Mouse (Mus musculus): ENCODE data around the gene Gcdh.

Gene Gcdh

DNA sequence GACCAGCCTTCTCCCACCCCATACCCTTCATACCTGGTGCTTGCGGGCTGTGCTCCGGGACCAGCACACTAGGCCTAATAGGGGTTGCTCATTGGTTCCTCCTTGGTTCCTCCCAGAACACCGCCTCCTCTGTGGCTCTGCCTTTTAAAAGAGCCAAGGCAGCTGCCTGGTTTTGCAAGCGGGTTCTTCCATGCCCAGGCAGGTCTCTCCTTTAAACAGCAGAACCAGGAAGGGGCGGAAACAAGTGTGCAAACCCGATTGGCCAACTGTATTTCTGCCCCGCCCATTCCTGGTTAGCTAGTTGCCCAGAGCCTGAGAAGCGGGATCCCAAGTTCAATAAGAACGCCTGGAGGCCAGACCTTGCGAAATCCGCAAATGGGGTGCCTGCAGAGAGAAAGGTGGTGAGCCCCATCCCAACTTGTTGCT lies at the start of gene Gcdh:
TSS of gene Gcdh (minus strand) at position 213 of the 426 bp plus-strand sequence.
- in situ Hi-C loops (cut with MboI; ENCODE audit: unreplicated experiment in 2 of 2): no loop called here

DNA sequence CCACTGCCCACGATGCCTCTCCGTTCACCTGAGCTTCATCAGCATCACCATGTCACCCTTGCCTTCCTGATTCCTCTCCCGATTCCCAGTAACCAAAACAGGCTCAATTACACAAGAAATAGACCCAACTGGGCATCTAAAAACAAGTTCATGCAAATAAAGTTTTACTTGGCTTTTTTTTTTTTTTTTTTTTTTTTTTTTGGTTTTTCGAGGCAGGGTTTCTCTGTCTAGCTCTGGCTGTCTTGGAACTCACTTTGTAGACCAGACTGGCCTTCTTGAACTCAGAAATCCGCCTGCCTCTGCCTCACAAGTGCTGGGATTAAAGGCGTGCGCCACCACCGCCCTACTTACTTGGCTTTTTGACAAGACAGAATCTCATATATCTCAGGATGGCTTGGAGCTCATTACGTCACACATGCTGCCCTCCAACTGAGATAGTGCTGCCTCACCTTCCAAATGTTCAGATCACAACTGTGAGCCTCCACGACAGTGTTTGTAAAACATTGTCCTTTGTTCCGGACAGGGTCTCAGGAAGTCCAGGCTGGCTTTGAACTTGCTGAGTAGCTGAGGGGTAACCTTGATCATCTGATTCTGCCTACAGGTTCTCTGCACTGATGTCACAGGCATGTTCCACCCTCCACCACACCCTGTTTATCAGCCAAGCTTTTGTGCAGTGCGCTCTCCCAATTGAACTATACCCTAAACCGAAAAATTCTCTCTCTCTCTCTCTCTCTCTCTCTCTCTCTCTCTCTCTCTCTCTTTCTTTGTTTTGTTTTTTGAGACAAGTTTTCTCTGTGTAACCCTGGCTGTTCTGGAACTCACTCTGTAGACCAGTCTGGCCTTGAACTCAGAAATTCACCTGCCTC lies 44.1 kb upstream of the Gcdh start:
- in situ Hi-C loops (cut with MboI; ENCODE audit: unreplicated experiment in 2 of 2): loop anchor here in 1 of 2 experiments (25.0 kb wide), 1 partner anchor 576 kb away; no protein-coding TSS in a partner anchor

DNA sequence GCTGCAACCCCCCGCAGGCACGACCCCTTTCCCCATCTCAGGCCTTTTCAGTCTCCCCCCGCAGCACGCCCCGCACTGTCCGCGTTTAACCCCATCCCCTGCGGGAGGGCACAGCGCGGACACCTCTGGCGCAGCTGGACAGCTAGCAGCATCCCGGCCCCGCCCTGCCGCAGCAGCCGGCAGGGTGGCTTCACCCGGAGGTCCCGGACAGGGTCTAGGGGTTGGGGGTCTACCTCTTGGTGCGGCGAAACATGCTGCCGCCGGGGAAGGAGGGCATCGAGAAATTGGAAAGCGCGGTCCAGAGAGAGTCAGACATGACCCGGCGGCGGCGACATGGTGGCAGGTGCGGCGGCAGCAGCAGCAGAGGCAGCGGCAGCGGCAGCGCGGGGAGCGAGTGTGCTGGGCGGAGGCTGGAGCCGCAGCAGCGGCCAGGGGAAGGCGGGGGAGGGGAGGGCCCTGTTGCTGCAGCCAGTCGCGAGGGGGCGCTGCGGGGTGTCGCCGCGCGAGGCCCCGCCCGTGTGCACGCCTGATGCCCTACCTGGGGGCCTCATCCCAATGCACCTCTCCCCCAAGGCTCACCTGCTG lies 43.3 kb upstream of the Gcdh start, which contains the start of gene Mast1:
TSS of gene Mast1 (minus strand) at position 398 of the 585 bp plus-strand sequence.
- in situ Hi-C loops (cut with MboI; ENCODE audit: unreplicated experiment in 2 of 2): loop anchor here in 1 of 2 experiments (25.0 kb wide), 1 partner anchor 575 kb away; no protein-coding TSS in a partner anchor

DNA sequence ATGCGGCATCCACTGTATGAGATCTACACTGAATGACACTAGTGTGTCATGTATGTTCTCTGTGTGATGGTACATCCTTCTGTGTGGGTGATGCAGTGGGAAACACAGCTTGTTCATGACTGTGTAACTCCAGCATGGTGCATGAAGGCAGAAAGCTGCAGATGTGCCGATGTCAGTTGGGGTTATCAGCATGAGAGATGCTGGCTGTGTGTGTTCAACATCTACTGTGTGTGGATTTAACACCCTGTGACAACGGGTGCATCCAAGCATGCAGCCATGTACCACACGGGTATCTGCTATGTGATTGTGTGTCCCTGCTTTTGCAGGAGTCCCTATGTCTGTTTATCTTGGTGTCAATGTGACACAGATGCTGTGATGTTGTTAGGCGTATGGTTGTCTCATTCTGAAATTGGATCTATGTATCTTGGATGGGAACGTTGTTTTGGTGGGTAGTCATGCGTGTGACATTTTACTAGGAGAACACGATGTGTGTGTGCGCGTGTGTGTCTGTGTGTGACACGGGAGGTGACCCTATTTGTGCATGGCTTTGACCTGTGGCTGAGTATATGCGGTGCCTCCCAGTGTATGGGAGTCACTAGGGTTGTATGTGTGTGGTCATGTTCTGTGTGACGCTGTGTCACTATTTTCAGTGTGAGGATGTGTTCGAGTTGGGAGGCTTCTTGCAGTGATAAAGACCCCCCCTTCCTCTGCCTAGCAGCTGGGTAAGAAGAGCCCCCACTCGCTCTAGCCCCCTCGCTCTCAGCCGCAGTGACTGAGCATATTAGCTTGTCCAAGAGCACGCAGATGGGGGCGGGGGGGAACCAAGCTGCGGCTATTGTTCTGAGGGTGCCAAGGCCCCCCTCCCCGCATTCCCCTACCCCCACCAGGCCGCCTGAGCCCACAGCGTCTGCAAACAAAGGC lies 42.6 kb upstream of the Gcdh start:
- in situ Hi-C loops (cut with MboI; ENCODE audit: unreplicated experiment in 2 of 2): loop anchor here in 1 of 2 experiments (25.0 kb wide), 1 partner anchor 574 kb away; no protein-coding TSS in a partner anchor

DNA sequence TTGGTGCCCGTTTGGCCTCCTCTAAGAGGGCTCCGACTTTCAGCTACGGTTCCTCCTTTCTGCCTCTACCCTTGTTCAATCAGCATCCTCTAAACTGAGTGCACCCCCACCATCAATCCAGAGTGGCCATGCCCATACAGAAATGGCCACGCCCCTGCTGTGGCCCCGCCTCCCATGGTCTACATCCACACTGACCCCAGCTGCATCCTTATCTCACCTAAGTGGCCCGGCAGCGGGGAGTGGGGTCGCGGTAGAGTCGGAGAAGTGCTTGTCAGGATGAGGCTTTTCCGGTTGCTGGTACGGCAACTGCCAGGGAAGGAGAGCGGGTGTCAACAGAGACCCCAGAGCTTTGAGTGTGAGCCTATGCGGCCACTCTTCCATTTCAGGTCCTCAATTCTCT lies 41.8 kb upstream of the Gcdh start:
- in situ Hi-C loops (cut with MboI; ENCODE audit: unreplicated experiment in 2 of 2): loop anchor here in 1 of 2 experiments (25.0 kb wide), 1 partner anchor 573 kb away; no protein-coding TSS in a partner anchor

DNA sequence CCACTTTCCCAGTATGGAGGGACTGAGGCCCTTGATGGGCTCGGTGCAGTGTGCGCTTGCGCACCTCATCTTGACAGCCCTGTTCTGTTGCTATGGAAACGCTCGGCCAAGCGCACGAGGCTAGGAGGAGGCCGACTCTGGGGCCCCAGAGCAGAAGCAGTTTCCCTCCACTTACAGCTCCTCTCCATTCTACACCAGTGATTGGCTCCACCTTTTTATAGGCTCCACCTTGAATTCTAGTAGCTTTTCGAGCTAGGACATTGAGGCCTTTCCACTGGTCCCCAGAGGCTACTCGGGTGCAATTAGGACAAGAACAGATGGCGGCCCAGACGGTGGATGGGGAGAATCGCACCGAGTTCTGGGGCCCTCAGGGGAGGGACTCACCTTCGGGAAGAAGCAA lies 41.1 kb upstream of the Gcdh start:
- in situ Hi-C loops (cut with MboI; ENCODE audit: unreplicated experiment in 2 of 2): loop anchor here in 1 of 2 experiments (25.0 kb wide), 1 partner anchor 573 kb away; no protein-coding TSS in a partner anchor

DNA sequence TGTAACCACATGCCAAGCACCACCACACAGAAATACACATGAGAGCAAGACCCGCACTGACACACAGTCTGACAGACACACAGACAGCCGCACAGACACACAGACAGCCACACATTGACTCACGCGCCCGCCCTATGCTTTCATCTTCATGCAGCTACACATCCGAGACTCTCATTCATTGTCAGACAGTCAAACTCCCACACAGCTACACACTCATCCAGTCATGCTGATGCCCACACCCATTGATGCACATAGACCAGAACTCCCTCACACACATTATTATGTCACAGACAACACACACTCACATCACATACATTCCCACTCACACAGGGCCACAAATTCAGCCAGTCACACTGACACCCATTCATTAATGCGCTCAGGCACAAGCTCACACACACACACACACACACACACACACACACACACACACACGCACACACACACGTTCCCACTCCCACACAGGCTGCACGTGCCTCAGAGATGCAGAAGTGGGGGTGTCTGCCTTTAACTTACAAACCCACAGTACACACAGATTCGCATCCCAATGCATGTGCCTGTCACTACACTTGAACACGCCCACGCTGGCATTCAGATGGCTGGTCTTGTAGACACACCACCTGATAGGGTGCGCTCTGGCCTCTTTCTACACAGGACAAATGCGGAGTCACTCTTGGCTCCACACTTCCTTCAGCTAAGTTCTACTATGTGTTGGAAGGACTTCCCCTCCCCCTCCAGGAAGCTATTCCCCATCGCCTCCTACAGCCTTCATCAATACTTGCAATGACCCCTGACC lies 40.2 kb upstream of the Gcdh start:
- in situ Hi-C loops (cut with MboI; ENCODE audit: unreplicated experiment in 2 of 2): loop anchor here in 1 of 2 experiments (25.0 kb wide), 1 partner anchor 572 kb away; no protein-coding TSS in a partner anchor

DNA sequence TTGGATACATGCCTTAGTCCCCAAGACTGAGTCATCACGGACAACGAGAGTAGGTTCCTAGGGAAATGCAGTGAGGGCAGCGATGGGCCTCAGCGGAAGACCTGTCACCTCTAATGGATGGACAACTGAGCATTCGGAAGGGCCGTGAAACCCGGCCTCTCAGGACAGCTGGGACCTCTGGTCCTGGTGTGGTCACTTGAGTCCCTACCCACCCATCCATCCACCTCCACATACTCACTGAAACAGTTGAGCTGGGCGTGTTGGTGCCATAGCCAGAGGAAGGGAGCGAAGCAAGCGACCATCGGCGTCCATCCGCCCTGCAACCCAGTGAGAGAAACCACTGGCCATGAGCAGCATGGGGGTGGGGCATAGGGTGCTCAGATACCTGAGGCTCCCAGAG lies 36.9 kb upstream of the Gcdh start:
- in situ Hi-C loops (cut with MboI; ENCODE audit: unreplicated experiment in 2 of 2): loop anchor here in 1 of 2 experiments (25.0 kb wide), 1 partner anchor 568 kb away; no protein-coding TSS in a partner anchor

DNA sequence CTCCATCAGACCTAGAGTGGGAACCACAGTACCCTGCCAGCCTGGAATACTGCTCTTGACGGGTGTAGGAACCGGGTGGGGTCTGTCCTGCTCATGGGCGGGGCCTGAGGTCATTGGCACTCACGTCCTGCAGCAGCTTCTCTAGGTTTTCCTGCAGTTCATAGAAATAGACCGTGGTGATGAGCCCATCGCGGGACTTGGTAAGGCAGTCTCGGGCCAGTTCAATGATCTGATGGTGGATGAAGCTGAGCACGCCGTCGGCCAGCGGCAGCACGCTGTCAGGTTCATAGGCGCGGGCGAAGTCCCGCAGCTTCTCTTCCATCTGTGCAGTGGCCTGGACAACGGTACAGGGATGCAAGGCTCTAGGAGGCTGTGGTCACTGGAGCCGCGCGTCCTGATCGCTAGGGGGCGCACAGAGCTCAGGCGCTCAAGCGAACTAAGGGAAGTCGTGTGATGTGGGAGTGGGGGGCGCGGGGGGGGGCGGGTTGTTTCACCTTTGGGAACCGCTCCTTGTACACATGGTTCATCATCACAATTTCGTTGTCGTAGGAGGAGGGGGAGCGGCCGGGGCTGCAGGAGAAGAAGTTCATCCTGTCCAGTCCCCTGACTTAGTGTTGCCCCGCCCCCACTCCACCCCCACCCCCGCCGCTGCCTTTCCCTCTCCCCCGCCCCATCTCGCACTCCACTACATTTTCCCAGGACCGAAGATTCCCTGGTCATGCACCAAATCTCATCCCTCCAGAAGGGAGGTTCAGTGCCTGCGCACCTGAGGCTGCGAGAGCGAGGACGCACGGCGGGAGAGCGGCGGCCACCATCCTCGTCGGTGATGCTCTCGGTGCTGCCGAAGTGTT lies 35.0 kb upstream of the Gcdh start:
- in situ Hi-C loops (cut with MboI; ENCODE audit: unreplicated experiment in 2 of 2): loop anchor here in 1 of 2 experiments (5.0 to 25.0 kb wide), 3 partner anchors 34 to 566 kb away; no protein-coding TSS in a partner anchor

DNA sequence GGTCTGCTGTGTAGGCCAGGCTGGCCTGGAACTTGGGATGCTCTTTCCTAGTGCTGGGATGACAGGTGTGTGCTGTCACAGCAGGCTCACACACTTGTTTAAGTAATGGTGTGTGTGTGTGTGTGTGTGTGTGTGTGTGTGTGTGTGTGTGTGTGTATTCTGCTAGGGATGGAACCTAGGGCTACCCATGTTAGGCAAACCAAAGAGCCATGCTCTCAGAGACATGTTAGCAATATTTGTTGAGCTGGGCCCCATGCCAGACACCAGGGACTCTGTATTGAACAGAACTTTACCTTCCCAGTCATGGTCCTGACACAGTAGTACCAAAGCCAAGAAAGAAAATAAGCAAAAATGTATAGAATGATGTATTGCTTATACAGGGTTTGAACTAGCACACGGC lies 33.8 kb upstream of the Gcdh start:
- in situ Hi-C loops (cut with MboI; ENCODE audit: unreplicated experiment in 2 of 2): loop anchor here in 1 of 2 experiments (5.0 to 25.0 kb wide), 3 partner anchors 35 to 565 kb away; no protein-coding TSS in a partner anchor

DNA sequence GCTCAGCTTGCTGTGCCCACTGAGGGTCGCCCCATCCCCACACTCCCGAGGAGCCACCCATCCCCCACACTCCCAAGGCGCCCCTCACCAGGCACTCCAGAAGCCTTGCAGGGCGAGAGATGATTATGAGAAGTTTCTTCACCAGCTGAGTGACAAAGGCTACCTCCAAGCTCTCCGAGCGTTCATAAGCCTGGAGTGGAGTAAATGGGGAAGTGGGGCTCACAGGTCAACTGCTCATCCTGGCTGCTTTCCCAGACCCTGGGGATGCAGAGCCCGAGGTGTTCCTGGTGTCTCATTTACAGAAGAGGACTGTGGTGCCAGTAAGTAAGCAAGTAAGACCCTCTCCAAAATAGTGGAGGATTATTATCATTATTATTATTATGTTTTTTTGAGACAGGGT lies 31.8 kb upstream of the Gcdh start:
- in situ Hi-C loops (cut with MboI; ENCODE audit: unreplicated experiment in 2 of 2): loop anchor here in 1 of 2 experiments (5.0 to 25.0 kb wide), 3 partner anchors 37 to 563 kb away; no protein-coding TSS in a partner anchor

DNA sequence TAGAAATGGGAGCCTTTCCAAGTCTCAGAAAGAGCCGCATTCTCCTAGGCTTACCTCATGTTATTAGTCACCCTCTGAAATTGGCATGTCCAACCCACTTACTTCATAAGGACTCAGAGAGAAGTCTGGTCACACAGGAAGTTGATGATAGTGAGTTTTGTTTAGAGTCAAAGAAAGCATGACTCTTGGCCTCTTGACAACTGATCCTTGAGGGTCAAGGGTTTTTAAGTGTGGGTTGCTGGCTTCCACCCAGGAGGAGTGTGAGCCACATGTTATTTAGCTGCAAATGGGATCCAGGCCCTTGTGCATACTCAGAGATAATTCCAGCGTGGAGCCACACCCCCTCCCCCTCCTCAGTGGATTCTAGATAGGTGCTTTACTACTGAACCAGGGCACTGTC lies 27.9 kb upstream of the Gcdh start:
- in situ Hi-C loops (cut with MboI; ENCODE audit: unreplicated experiment in 2 of 2): no loop called here

DNA sequence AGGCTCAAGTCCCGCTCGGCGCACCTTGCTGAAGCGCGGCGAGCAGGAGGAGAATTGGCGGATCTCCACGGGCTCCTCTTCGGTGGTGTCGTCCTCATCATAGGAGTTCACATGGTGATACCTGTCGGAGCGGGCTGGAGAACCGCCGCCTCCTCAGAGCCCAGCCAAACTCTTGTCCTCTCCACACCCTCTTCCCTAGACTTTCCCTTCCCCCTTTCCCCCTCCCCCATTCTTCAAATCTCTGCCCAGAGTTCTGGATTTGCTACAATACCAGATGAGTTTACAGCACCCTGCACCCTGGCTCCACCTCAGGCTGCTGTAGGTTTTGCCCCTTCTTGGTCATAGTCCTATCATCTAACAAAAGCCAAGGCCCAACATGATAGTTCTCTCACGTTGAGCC lies 24.9 kb upstream of the Gcdh start:
- in situ Hi-C loops (cut with MboI; ENCODE audit: unreplicated experiment in 2 of 2): no loop called here

DNA sequence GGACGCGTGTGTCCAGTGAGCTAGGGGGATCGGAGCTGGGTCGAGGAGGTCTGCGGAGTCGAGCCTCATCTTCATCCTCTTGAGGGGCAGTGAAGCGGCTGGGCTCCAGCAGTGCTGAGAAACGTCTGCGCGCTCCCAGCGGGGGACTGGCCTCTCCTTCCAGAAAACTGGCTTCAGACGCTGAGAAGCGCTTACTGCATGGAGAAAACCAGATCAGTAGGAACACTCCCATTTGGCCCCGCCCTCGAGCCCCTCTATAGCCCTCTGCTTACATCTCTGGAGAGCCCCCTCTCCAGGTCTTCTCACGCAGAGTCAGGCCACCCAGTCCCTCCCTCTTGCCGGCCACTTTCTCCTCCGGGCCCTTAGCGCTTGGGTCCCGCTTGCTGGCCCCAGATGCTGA lies 24.1 kb upstream of the Gcdh start:
- in situ Hi-C loops (cut with MboI; ENCODE audit: unreplicated experiment in 2 of 2): no loop called here

DNA sequence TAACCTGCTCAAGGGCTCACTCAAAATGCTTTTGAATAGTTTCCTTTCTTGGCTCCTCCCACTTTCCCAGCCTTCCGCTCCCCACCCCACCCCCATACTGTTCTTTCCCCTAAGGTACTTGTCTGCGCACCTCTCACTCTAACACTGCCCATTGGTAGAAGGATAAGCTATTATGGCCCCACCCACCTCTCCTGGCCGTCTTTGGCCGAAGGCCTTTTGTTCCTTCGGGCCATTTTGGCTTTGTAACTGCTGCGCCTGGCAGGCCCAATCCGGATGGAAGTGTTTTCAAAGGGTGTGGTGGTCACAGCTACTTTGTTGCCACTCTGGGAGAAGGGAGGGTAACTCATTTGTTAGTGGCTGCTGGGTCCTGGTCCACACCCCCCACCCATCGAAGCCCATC lies 21.5 kb upstream of the Gcdh start:
- in situ Hi-C loops (cut with MboI; ENCODE audit: unreplicated experiment in 2 of 2): no loop called here

DNA sequence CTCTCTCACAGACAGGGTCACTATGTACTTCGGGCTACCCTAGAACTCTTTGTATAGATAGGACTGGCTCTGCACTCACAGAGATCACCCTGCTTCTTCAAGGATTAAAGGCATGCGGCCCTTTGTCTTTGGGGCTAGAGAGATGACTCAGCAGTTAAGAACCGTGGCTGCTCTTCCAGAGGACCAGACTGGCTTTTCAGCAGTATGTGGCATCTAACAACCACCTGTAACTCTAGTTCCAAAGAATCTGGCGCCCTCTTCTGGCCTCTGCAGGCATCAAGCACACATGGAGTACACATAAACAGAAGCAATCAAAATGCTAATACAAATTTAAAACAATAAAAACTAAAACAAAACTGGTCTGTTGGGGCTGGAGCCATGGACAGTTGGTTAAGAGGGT lies 20.2 kb upstream of the Gcdh start:
- in situ Hi-C loops (cut with MboI; ENCODE audit: unreplicated experiment in 2 of 2): no loop called here

DNA sequence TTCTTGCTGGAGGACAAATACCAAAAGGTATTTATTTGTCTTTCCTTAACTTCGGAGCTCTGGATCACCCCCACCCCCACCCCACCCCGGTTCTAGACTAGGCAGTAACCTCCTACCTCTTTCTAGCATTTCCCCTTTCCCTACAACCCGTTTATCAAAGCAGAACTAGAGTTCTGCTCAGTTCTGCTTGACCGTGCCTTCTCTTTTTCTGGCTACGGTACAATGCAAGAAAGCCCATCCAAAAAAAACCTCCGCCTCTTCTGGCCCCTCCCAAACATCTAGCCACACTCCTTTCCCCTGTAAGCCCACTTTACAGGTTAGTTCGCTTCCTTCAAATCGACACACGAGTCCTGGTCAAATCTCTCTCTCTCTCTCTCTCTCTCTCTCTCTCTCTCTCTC lies 19.8 kb upstream of the Gcdh start:
- in situ Hi-C loops (cut with MboI; ENCODE audit: unreplicated experiment in 2 of 2): no loop called here

DNA sequence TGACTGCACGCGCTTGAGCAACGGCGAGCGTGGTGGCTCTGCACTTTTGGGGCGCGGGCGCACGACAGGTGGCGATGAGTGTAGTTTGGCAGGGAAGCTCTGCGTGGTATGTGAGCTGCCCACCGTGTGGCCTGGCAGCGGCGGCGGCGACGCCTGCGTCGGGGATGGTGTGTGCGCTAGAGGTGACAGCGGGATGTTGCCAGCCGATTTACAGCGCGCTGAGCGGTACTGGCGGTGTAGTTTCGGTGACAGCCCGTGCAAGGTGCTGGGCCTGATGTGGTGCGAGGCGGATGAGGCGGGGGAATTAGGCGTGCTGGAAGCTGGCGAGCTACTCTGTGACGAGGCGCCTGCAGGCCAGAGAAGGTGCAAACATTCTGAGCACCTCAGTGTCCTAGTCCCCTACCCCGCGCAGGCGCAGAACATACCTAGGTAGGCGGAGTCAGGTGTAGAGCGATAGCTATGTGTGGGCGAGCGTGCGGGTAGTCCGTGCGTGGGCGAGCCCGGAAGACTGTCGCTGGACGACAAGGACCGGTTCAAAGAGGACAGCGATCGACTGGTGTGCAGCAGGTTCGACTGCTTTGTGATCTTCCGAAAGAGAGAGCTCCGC lies 19.3 kb upstream of the Gcdh start:
- in situ Hi-C loops (cut with MboI; ENCODE audit: unreplicated experiment in 2 of 2): no loop called here

All from v-Abl transformed pro-B cells (cell line).